12 mouse cellular contexts compared by ENCODE assay signal in the genomic region with DNA sequence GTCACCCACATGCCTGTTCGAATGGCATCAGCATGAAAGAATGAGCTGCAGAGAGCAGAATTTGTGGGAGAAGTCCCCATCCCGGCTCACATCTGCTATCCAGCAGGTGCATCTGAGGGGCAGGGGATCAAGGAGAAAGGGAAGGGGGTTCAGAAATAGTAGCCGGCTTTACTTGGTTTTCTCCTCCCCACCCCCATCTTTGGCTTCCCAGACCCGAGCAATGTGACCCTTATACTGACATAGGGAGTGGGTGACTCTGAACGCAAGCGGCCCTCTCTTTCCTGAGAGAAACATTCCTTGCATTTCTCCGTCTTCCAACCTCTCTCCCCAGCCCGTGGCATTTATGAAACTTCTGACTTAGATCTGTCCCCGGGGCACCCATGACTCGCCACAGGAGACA.
"Had no signal": no experiment of that assay in that cellular context is flagged by ENCODE, and none has a peak within 500 bp of the region (broad histone marks: within the 10 kb centered on the region; RNA-seq: fewer than 3 reads in every experiment).

No protein-coding gene starts in this region.

- H3K27ac ChIP-seq: limb, embryonic 12.5 days; liver, embryonic 13.5 days; midbrain, embryonic 13.5 days; stomach, postnatal 0 days had no signal

- ATAC-seq: liver, postnatal 0 days; midbrain, embryonic 13.5 days had no signal

- H3K4me2 ChIP-seq: limb, embryonic 12.5 days; liver, embryonic 13.5 days; midbrain, embryonic 13.5 days had no signal

- H3K4me3 ChIP-seq: limb, embryonic 12.5 days; liver, embryonic 13.5 days; midbrain, embryonic 13.5 days had no signal

- DNase-seq: kidney, postnatal 36 days; layer of hippocampus, adult 9-11 months; layer of hippocampus, postnatal 36 days; liver; liver, embryonic 13.5 days; liver, postnatal 0 days; lung, postnatal 36 days; right cerebral cortex, postnatal 25 days; thymus, postnatal 4 days had no signal

- H3K36me3 ChIP-seq: liver, embryonic 13.5 days; midbrain, embryonic 13.5 days had no signal

- H3K9ac ChIP-seq: limb, embryonic 12.5 days; liver, embryonic 13.5 days; liver, postnatal 0 days; midbrain, embryonic 13.5 days had no signal

- H3K9me3 ChIP-seq: limb, embryonic 12.5 days; liver, embryonic 13.5 days; midbrain, embryonic 13.5 days had no signal

- H3K27me3 ChIP-seq: limb, embryonic 12.5 days; liver, embryonic 13.5 days; midbrain, embryonic 13.5 days had no signal
